Mouse (Mus musculus): ENCODE results near the gene Exd1. TPM values are rescaled to one million over a fixed set of nuclear protein-coding genes. Genes with fewer than 3 reads are reported as not detected.

The Exd1 gene
- polyA plus RNA-seq, 1 experiment, result 0.18 TPM

DNA sequence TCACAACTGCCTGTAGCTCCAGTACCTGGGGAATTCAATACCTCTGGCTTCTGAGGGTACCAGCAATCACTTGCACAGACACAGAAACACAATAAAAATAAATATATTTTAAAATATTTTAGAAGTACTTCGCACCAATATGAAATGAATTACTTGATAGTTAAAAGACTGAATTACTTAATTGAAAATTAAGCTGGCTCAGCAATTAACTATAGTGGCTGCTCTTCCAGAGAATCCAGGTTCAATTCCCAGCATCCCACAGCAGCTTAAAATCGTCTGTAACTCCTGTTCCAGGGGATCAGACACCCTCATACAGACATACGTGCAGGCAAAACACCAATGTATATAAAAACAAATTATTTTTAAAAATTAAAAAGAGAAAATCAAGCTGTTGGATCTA, 10.6 kb upstream of the Exd1 start:
- no peak for TF ChIP-seq GATA1 (IDR thresholded peaks at IDR 0.05; ENCODE audit: low read length)

DNA sequence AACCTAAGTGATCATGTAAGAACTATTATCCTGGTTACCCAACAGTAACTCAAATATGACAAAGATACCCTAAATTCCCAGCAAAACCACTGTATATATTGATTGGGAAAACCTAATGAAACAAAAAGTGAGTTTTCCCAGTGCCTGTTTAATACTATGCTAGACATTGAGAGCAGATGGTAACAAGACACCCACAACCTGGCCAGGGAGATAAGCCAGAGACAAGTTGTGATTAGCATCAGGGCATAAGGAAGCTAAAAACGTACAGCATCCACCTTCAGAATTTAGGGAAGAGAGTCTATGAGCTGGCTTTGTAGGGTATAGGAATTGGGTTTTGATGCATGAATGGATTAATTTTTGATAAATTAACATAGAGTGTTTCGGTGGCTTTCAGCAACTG, 2.3 kb upstream of the Exd1 start:
- TF ChIP-seq GATA1 (IDR thresholded peaks at IDR 0.05; ENCODE audit: low read length), result no peak

DNA sequence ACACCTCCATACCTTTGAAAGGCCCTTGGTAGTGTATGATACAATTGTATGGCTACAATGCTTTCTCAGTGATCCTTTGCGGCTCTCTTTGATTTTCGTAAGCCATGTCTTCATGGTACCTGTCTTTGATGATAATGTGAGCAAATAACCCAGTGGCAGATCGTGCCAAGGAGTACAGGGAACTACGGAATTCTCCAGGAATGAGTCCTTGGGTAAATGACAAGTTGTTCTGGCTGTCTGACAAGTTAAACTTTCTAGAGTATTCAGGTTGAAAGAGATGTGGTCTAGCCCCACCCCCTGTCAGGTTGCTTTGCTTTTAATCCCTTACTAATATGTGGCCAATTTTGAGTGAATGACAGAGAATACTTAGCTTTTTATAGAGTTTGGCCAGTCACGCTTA, 1.3 kb upstream of the Exd1 start:
- no peak for TF ChIP-seq GATA1 (IDR thresholded peaks at IDR 0.05; ENCODE audit: low read length)

DNA sequence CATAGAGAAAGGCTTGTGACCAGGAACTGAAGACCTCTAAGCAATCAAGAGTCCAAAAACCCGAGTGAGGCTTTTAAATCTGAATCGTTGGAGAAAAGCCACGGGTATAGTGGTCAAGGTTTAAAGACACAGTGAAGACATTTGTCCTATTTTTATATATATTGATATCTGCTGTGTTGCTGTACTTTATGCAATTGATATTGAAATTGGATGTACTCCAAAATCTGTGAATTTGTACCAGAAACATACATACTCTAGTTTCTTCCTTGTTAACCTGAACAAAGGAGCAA, 889 bp upstream of the Exd1 start:
- no peak for TF ChIP-seq GATA1 (IDR thresholded peaks at IDR 0.05; ENCODE audit: low read length)

DNA sequence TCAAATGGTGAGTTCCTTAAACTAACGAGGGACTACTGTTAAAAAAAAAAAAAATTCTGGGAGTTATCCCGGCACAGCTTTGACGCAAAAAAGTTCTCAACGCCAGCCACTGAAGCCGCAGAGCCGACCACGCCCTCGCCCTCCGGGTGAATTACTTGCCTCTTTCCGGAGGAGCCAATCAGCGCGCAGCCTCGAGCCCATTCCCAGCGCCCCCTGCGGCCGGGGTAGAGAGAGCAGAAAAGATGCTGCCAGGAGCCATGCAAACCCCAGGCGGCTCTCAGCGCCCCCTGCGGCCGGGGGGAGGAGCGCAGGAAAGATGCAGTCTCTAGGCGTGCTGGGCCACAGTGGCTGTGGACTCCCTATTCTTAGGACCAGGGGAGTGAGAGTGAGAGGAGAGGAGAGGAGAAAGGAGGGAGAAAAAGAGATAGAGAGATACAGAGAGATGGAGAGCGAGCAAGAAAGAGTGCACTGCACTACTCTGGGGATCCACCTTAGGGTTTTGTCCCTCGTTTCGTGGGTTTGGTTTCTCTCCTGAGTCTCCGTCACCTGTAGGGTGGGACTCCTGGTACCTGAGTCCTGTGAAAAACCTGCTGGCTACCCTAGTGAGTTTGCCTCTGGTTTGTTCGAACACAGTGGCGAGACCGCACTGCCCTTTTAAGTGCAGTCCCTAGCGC, 442 bp downstream of the Exd1 start:
- TF ChIP-seq GATA1 (IDR thresholded peaks at IDR 0.05; ENCODE audit: low read length), result no peak

DNA sequence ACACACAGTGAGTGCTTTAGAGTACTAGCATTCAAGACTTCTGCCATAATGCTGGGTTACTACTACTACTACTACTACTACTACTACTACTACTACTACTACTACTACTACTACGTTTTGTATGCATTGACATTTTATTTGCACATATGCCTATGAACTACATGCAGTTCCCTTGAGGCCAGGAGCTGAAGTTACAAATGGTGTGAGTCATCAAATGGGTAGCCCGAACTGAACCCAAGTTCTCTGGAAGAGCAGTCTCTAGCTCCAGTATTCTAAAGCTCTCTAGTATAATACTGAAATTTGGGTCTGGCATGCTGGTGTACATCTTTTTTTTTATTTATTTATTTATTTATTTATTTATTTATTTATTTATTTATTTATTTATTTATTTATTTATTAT, 3.8 kb downstream of the Exd1 start:
- TF ChIP-seq GATA1 (IDR thresholded peaks at IDR 0.05; ENCODE audit: low read length), result no peak

DNA sequence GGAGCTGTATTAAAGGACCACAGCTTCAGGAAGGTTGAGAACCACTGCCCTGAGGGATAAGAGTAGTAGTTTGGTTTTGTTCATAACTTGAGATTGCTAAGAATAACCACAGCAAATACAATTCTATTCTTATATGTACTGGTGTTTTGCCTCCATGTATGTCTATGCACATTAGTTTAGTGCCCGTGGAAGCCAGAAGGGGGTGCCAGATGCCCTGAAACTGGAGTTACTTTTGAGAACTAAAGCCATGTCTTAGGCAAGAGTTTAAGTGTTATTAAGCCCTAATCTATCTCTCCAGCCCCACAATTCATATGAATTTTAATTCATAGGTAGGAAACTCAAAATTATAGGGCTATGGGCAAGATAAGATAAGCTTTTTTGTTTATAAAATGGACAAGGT, 5.3 kb downstream of the Exd1 start:
- no peak for TF ChIP-seq GATA1 (IDR thresholded peaks at IDR 0.05; ENCODE audit: low read length)

DNA sequence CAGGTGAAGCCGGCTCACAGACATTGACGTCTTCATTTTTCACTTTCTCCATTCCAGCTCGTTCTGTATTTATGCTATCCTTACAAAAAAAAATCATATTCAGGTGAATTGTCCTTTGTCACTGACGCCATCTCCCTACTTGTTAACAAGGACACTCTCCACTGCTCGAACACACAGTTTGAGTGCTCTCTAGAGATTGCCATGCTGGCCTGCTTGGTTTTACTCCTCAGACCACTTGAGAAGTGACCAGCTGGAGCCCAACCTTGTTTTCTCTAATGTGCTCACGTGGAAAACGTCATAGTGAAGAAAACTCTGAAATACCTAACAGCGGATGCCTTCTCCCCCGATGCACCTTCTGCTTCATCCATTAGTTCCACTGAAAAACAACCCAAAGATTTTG, 8.6 kb downstream of the Exd1 start:
- no peak for TF ChIP-seq GATA1 (IDR thresholded peaks at IDR 0.05; ENCODE audit: low read length)

DNA sequence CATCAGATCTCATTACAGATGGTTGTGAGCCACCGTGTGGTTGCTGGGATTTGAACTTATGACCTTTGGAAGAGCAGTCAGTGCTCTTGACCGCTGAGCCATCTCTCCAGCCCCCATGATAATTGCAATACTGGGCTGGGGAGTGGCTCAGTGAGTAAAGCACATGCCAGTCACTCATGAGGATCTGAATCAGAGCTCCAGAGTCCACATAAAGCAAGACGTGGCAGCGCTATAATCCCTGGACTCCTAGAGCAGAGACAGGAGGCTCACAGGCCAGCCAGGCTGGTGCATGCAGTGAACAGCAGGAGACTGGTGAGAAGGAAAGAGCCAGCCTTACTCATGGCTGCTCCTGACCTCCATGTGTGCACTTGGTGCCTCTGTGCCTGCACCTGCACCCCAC, 22.0 kb downstream of the Exd1 start:
- no peak for TF ChIP-seq GATA1 (IDR thresholded peaks at IDR 0.05; ENCODE audit: low read length)

DNA sequence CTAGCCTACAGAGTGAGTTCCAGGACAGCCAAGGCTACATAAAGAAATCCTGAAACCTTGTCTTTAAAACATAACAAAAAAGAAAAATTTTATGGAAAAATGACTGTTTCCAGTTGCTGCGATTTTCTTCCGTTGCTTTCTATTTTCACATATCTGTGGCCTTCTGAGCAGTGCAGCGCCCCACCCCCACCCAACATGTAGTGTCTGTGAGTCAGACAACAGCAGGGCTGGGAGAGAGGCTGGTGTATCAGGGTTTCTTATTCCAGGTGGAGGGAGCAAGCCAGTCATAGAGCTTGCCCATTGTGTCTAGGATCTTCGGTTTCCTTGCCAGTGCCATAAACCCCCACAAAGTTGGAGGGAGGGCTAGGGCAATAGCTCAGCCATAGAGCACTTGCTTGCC, 23.6 kb downstream of the Exd1 start:
- no peak for TF ChIP-seq GATA1 (IDR thresholded peaks at IDR 0.05; ENCODE audit: low read length)

DNA sequence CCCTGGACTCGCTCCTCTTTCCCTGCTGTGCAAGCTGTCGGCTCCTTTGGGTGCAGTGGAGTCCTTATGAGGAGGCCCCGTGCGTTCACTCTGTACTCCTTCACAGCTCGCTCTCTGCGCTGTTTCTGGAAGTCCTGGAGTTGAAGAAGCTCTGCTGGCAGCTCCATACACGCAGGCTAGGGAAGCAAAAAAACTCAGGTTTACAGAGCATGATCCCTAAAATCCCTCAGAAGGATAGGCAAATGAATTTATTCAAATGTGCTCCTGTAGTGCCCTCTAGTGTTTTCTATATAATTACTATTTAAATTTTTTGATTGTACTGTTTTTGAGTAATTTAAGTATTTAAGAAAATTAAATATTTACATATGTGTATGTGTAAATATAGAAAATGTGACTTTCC, 26.9 kb downstream of the Exd1 start:
- no peak for TF ChIP-seq GATA1 (IDR thresholded peaks at IDR 0.05; ENCODE audit: low read length)

DNA sequence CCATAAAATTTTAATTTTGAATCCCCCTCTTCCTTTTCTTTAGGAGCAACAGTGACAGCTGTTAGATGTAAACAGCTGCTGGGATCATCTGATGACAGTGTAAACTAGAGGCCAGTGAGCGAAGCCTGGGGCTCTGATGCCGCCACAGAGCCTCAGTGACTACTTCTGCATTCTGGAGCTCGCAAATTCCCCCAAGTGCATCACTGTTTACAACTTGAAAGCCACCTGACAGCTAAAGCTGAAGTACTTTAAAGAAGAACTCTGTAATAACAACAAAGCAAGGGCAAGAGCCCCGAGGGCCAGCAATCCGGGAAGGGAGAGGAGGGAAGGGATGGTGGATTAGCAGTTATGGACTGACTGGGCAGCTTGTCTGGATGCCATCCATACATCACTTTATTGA, 30.6 kb downstream of the Exd1 start:
- TF ChIP-seq GATA1 (IDR thresholded peaks at IDR 0.05; ENCODE audit: low read length), result no peak

DNA sequence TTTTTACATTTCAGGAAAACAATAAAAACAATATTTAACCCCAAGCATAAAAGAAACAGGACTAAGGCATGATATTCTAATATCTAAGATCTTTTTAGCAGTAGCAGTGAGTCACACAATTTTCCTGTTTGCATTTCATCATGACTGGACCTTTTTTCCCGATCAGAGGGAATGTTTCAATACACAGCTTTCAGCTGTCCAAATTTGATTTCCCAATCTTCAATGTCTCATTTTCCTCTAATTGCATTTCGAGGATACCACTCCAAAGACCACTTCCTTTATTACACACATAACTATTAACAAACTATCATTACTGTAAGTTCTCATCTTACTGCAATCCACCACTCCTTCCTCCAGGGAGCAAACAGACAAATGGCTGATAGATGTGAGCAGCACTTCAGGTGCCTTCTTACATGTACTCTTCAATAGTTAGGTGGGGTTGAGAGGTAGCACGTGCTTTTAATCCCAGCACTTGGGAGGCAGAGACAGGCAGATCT, 33.4 kb downstream of the Exd1 start:
- TF ChIP-seq GATA1 (IDR thresholded peaks at IDR 0.05; ENCODE audit: low read length), result no peak

DNA sequence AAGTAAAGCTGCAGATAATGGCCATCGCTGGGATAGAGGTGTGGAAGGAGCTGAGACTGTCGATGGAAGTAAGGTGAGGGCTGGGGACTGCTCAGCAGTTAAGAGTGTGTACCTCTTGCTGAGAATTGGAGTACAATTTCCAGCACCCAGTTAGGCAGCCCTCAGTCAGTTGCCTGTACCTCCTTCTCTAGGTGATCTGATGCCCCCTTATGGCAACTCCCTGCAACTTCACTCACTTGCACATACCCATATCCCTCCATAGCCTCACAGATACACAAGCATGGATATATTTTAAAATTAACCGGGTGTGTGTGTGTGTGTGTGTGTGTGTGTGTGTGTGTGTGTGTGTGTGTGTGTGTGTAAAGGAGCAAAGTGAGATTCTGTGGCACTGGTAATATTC, 35.1 kb downstream of the Exd1 start:
- TF ChIP-seq GATA1 (IDR thresholded peaks at IDR 0.05; ENCODE audit: low read length), result no peak

DNA sequence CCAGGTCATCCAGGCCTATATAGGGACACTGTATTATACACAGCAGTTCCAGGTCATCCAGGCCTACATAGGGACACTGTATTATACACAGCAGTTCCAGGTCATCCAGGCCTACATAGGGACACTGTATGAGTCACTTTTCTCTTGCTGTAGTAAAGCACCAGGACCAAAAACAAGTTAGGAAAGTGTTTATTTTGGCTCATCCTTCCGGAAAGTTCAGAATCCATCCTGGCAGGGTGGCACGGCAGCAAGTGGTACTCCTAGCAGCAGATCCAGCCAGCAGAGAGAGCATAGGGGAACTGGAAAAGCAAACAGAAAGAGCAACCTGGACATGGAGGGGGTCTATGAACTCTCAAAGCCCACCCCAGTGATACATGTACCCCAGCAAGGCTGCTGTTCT, 36.6 kb downstream of the Exd1 start:
- TF ChIP-seq GATA1 (IDR thresholded peaks at IDR 0.05; ENCODE audit: low read length), result no peak

DNA sequence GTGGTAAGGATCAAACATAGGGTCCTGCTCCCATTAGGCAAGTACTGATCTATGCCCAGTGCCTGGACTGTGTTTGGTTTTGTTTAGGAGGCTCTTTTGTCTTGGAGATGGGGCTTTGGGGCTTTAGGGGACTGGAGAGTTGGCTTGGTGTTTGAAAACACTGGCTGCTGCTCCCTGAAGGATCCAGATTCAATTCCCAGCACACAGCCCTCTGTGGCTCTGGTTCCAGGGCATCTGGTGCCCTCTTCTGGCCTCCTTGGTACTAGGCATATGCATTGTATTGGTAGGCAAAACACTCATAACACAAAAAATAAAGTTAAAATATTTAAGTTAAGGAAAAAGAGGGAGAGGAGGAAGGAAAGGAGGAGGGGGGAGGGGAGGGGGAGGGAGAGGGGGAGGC, 40.3 kb downstream of the Exd1 start:
- no peak for TF ChIP-seq GATA1 (IDR thresholded peaks at IDR 0.05; ENCODE audit: low read length)

DNA sequence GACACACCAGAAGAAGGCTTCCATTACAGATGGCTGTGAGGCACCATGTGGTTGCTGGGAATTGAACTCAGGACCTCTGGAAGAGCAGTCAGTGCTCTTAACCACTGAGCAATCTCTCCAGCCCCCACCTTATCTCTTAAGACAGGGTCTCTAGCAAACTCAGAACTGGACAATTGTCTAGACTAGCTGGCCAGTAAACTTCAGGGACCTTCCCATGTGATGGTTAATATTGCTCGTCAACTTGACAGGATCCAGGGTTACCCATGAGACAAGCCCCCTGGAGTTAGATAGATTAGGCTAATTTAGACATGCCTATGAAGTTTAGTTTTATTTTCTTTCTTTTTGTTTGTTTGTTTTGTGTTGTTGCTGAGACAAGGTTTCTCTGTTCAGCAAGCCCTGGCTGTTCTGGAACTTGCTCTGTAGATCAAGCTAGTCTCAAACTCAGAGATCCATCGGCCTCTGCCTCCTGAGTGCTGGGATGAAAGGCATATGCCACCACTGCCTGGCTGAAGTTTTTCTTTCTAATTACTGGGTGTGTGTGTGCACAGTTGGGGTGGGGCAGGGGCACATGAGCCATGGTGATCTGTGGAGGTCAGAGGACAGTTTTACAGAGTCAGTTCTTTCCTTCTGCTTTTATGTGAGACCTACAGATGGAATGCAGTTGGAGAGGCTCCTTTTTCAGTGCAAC, 46.3 kb downstream of the Exd1 start:
- TF ChIP-seq GATA1 (IDR thresholded peaks at IDR 0.05; ENCODE audit: low read length), result no peak
